Comparison of ENCODE assay signal across 8 mouse cellular contexts in the genomic region with DNA sequence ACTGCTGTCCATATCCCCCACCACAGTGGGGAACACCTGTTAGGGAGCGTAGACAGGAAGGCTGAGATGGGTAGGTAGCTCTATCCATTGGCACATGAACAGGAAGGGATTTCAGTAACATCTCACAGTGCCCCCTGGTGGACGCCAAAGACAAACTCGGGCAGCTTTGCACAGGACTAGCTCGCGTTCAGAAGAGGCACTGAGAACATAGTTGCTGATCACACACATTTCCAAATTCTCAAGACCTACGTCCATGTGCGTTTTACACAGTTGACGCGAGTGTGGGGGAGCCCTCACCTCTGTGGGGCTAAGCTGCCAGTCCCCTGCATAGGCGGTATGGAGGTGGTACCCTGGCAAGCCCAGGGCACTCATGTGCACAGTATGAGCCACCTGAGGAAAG. TPM values are rescaled to one million over a fixed set of nuclear protein-coding genes. Genes with fewer than 3 reads are reported as not detected.
DNase-seq lines count a peak whose midpoint lies in the region; ATAC-seq and TF ChIP-seq lines count a peak whose summit lies in the region.

No protein-coding gene starts in this region.

- no peak for TF ChIP-seq POLR2A in lung, adult 2 months (IDR thresholded peaks at IDR 0.05; ENCODE audit: borderline replicate concordance, extremely low read depth, low read depth, low read length)

- peaks cover 6% of the 10 kb centered on the region for H3K27me3 ChIP-seq in G1E (ENCODE audit: insufficient read depth, low read length)
- H3K27me3 ChIP-seq in forebrain, embryonic 15.5 days: no peaks in the 10 kb centered on the region

- H3K4me2 ChIP-seq in forebrain, embryonic 15.5 days (replicated peaks): peak overlapping the region; percentile 79

- intact Hi-C loops in heart, postnatal 25 days (cut with DNase I): loop anchor here (1.0 to 2.0 kb wide), 3 partner anchors 28 to 102 kb away; no protein-coding TSS in a partner anchor

- peak overlapping the region; percentile 72; the same call in 1 of the 2 replicates for H3K4me3 ChIP-seq in G1E (ENCODE audit: low read depth, low read length)
- peak overlapping the region; percentile 66 for H3K4me3 ChIP-seq in forebrain, embryonic 15.5 days
- H3K4me3 ChIP-seq in layer of hippocampus, adult 2 months: peak overlapping the region; percentile 70
- H3K4me3 ChIP-seq in lung, adult 2 months (replicated peaks; ENCODE audit: extremely low read depth, low read depth, low read length): no peak overlapping the region

- H3K4me1 ChIP-seq in G1E (ENCODE audit: insufficient read depth, low read depth, low read length): peaks cover 22% of the 10 kb centered on the region
- peaks cover 18% of the 10 kb centered on the region for H3K4me1 ChIP-seq in forebrain, embryonic 15.5 days
- peaks cover 9% of the 10 kb centered on the region for H3K4me1 ChIP-seq in lung, adult 2 months (ENCODE audit: control insufficient read depth, insufficient read depth, low read length)

- H3K36me3 ChIP-seq in G1E (replicated peaks): peaks cover 36% of the 10 kb centered on the region
- H3K36me3 ChIP-seq in forebrain, embryonic 15.5 days: peaks cover 19% of the 10 kb centered on the region; the same call in 1 of the 2 replicates

- WGBS in forebrain, embryonic 15.5 days: 7% methylated on average over 10 of the region's 10 CpGs
- WGBS in lung, adult 2 months: 6% methylated on average over 10 of the region's 10 CpGs

- no peaks in the 10 kb centered on the region for H3K9me3 ChIP-seq in G1E (replicated peaks)
- no peaks in the 10 kb centered on the region for H3K9me3 ChIP-seq in forebrain, embryonic 15.5 days

- no peak overlapping the region for H3K27ac ChIP-seq in forebrain, embryonic 15.5 days (replicated peaks)
- H3K27ac ChIP-seq in layer of hippocampus, adult 2 months: peak overlapping the region; percentile 87

- peak; percentile 77 for TF ChIP-seq CTCF in G1E (IDR thresholded peaks at IDR 0.05; ENCODE audit: low read depth, low read length)
- TF ChIP-seq CTCF in layer of hippocampus, adult 2 months (conservative IDR thresholded peaks at IDR 0.05): peak; percentile 97
- peak; percentile 94 for TF ChIP-seq CTCF in lung, adult 2 months (IDR thresholded peaks at IDR 0.05; ENCODE audit: insufficient read depth, low read length)

- H3K9ac ChIP-seq in forebrain, embryonic 15.5 days (replicated peaks): no peak overlapping the region

- DNase-seq in G1E (ENCODE audit: low spot score): peak; percentile 60
- DNase-seq in cerebellum, adult 11-12 months: peak; percentile 82
- peak; percentile 57 for DNase-seq in heart, postnatal 25 days (ENCODE audit: low spot score)
- peak; percentile 91 to 92 for DNase-seq in layer of hippocampus, adult 2 months (ENCODE audit: low spot score in 2 of 2)
- peak; percentile 87 for DNase-seq in lung, adult 2 months
- peak; percentile 69 for DNase-seq in testis, postnatal 14 days (ENCODE audit: low spot score)

- no peak for ATAC-seq in G1E (ENCODE audit: extremely low read depth, insufficient number of reproducible peaks, low FRiP score, poor library complexity, severe bottlenecking)
- ATAC-seq in forebrain, embryonic 15.5 days (replicated peaks): peak; percentile 12
- ATAC-seq in neutrophil, adult 5-6 weeks (ENCODE audit: extremely low read depth, insufficient number of reproducible peaks, low FRiP score, poor library complexity, severe bottlenecking): peak; percentile 20; the same call in 1 of the 2 replicates

RNA-seq across cellular contexts. Expression of a gene that starts 1.4 kb away (rescaled TPM):
- total RNA-seq in G1E (2014; fragmentation: Nextera tagmentation) (9.7 and 13.7 TPM in 2 replicates), G1E (2017) (19.2 and 26.4 TPM in 2 replicates)
- 31.9 and 35.8 TPM in 2 replicates for polyA plus RNA-seq in G1E (2012)
- polyA plus RNA-seq in forebrain, embryonic 15.5 days (2015; fragmentation: Nextera tagmentation; extraction: Ambion mirVana): 42.0 and 46.6 TPM in 2 replicates
- 100 to 1,000 TPM in 1 of 2 experiments, 10 to 100 TPM in 1; 88.9 to 101 TPM for total RNA-seq in heart, postnatal 25 days (2021)
- 10 to 100 TPM; 70.8 to 76.7 TPM for total RNA-seq in layer of hippocampus, adult 2 months (2021)
- polyA plus RNA-seq in lung, adult 2 months (2012; rRNA removed): 25.7 and 28.8 TPM in 2 replicates
- total RNA-seq in neutrophil, adult 5-6 weeks (2017): 6.6 and 7.5 TPM in 2 replicates

RNA-seq across cellular contexts. Expression of a gene that starts 4.0 kb away (rescaled TPM):
- total RNA-seq in G1E (2014; fragmentation: Nextera tagmentation) (not detected in 2 replicates), G1E (2017) (not detected in 2 replicates)
- 0.17 TPM in 1 of 2 replicates, not detected in the other for polyA plus RNA-seq in G1E (2012)
- polyA plus RNA-seq in forebrain, embryonic 15.5 days (2015; fragmentation: Nextera tagmentation; extraction: Ambion mirVana): 1.8 and 4.2 TPM in 2 replicates
- total RNA-seq in heart, postnatal 25 days (2021): 1 to 10 TPM; 2.9 to 3.0 TPM
- 1 to 10 TPM; 1.2 to 1.9 TPM for total RNA-seq in layer of hippocampus, adult 2 months (2021)
- polyA plus RNA-seq in lung, adult 2 months (2012; rRNA removed): 4.7 and 7.2 TPM in 2 replicates
- not detected in 2 replicates for total RNA-seq in neutrophil, adult 5-6 weeks (2017)

RNA-seq across cellular contexts. Expression of a gene that starts 7.1 kb away (rescaled TPM):
- total RNA-seq in G1E (2014; fragmentation: Nextera tagmentation): not detected in 2 replicates
- 0.16 and 0.46 TPM in 2 replicates for total RNA-seq in G1E (2017)
- not detected in 2 replicates for polyA plus RNA-seq in G1E (2012)
- 0.22 and 0.38 TPM in 2 replicates for polyA plus RNA-seq in forebrain, embryonic 15.5 days (2015; fragmentation: Nextera tagmentation; extraction: Ambion mirVana)
- total RNA-seq in heart, postnatal 25 days (2021): not detected
- under 1 TPM in 1 of 2 experiments, not detected in 1; 0.15 TPM for total RNA-seq in layer of hippocampus, adult 2 months (2021)
- 0.25 TPM in 1 of 2 replicates, not detected in the other for polyA plus RNA-seq in lung, adult 2 months (2012; rRNA removed)
- total RNA-seq in neutrophil, adult 5-6 weeks (2017): 0.25 TPM in 1 of 2 replicates, not detected in the other

RNA-seq across cellular contexts. Expression of a gene that starts 13.3 kb away (rescaled TPM):
- not detected in 2 replicates for total RNA-seq in G1E (2014; fragmentation: Nextera tagmentation)
- 0.64 and 0.71 TPM in 2 replicates for total RNA-seq in G1E (2017)
- 0.08 TPM in 1 of 2 replicates, not detected in the other for polyA plus RNA-seq in G1E (2012)
- 19.6 and 22.0 TPM in 2 replicates for polyA plus RNA-seq in forebrain, embryonic 15.5 days (2015; fragmentation: Nextera tagmentation; extraction: Ambion mirVana)
- total RNA-seq in heart, postnatal 25 days (2021): 10 to 100 TPM; 11.0 to 12.9 TPM
- 10 to 100 TPM; 14.9 to 17.2 TPM for total RNA-seq in layer of hippocampus, adult 2 months (2021)
- polyA plus RNA-seq in lung, adult 2 months (2012; rRNA removed): 117 and 158 TPM in 2 replicates
- 410 and 425 TPM in 2 replicates for total RNA-seq in neutrophil, adult 5-6 weeks (2017)

RNA-seq across cellular contexts. Expression of a gene that starts 24.8 kb away (rescaled TPM):
- total RNA-seq in G1E (2014; fragmentation: Nextera tagmentation) (not detected in 2 replicates), G1E (2017) (0.16 TPM in 1 of 2 replicates, not detected in the other)
- not detected in 2 replicates for polyA plus RNA-seq in G1E (2012)
- 7.1 and 9.8 TPM in 2 replicates for polyA plus RNA-seq in forebrain, embryonic 15.5 days (2015; fragmentation: Nextera tagmentation; extraction: Ambion mirVana)
- 100 to 1,000 TPM; 253 to 281 TPM for total RNA-seq in heart, postnatal 25 days (2021)
- 10 to 100 TPM; 40.4 to 40.9 TPM for total RNA-seq in layer of hippocampus, adult 2 months (2021)
- 37.5 and 59.8 TPM in 2 replicates for polyA plus RNA-seq in lung, adult 2 months (2012; rRNA removed)
- total RNA-seq in neutrophil, adult 5-6 weeks (2017): 0.49 and 0.81 TPM in 2 replicates
